Mouse (Mus musculus): ENCODE data around the gene Slc2a1.

GRCm38 (mm10) chr4:119147347-119147746, 38.8 kb downstream of the Slc2a1 start:
- TF ChIP-seq CTCF (conservative IDR thresholded peaks at IDR 0.05; ENCODE audit: low read length) (no peak), POU5F1 (IDR thresholded peaks at IDR 0.05; ENCODE audit: borderline replicate concordance, low read length) (no peak), NANOG (IDR thresholded peaks at IDR 0.05; ENCODE audit: borderline replicate concordance, low read length) (no peak)
